Comparison of ENCODE assay signal across 22 mouse cellular contexts in the genomic region with DNA sequence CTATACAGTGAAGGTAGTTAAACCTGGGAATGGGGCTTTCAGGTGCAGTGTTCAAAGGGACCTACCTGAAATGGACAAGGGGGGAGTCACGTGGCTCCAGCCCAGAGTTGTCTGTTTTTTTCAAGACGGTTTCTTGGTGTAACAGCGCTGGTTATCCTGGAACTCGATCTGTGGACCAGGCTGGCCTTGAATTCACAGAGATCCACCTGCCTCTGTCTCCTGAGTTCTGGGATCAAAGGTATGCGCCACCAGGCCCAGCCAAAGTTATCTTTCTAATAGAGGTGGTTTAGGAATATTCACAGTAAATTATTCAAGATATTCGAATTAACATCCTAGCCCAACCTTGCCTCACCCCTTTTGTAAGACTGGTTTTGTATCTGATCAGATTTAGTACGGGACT. TPM values are rescaled to one million over a fixed set of nuclear protein-coding genes. Genes with fewer than 3 reads are reported as not detected.
A peak's percentile ranks its signal among the peaks of the same experiment; 100 is the strongest.
DNase-seq lines count a peak whose midpoint lies in the region; TF ChIP-seq lines count a peak whose summit lies in the region.
"Had no signal": no experiment of that assay in that cellular context is flagged by ENCODE, and none has a peak within 500 bp of the region (broad histone marks: within the 10 kb centered on the region; RNA-seq: fewer than 3 reads in every experiment).

No protein-coding gene starts in this region.

- peaks cover 18% of the 10 kb centered on the region for H3K4me1 ChIP-seq in cerebellum, adult 2 months (ENCODE audit: control insufficient read depth, insufficient read depth, low read length)
- H3K4me1 ChIP-seq: forebrain, embryonic 13.5 days had no signal

- TF ChIP-seq POLR2A in cerebellum, adult 2 months (IDR thresholded peaks at IDR 0.05; ENCODE audit: borderline replicate concordance, insufficient read depth, low read length) = no peak

- 95% methylated on average over 7 of the region's 7 CpGs for WGBS in cerebellum, adult 2 months

- DNase-seq in cerebellum, adult 2 months = no peak
- no peak for DNase-seq in cerebellum, postnatal 36 days
- no peak for DNase-seq in left cerebral cortex, adult 2 months (ENCODE audit: extremely low spot score in 1 of 2, low spot score in 2 of 2)
- DNase-seq in left cerebral cortex, postnatal 10 days (ENCODE audit: extremely low spot score in 1 of 2, low spot score in 2 of 2) = no peak
- DNase-seq in right cerebral cortex, postnatal 25 days = peak; percentile 0
- no peak for DNase-seq in right cerebral cortex, adult 18-20 months
- DNase-seq in embryo, embryonic 10 days (ENCODE audit: low spot score) = no peak
- DNase-seq: adrenal gland, adult 8-10 months; adrenal gland, postnatal 25 days; cerebellum, adult 11-12 months; cerebellum, adult 9-10 months; cerebellum, postnatal 14 days; gastrocnemius, postnatal 10 days; gastrocnemius, postnatal 36 days; heart, postnatal 36 days had no signal

- H3K27me3 ChIP-seq in cerebellum, adult 2 months (ENCODE audit: control insufficient read depth, insufficient read depth, low read length) = no peaks in the 10 kb centered on the region
- H3K27me3 ChIP-seq: forebrain, embryonic 13.5 days; hindbrain, embryonic 13.5 days had no signal

- intact Hi-C loops in left cerebral cortex, adult 2 months (cut with DNase I) = no loop called here
- intact Hi-C loops in left cerebral cortex, postnatal 10 days (cut with DNase I) = loop anchor here (10.0 kb wide), 1 partner anchor 492 kb away; no protein-coding TSS in a partner anchor

- peak overlapping the region; percentile 87; the same call in 1 of the 2 replicates for H3K27ac ChIP-seq in cerebellum, adult 2 months (ENCODE audit: insufficient read depth, low read length)
- peak overlapping the region; percentile 68 for H3K27ac ChIP-seq in left cerebral cortex, adult 2 months
- H3K27ac ChIP-seq: forebrain, embryonic 10.5 days; forebrain, embryonic 13.5 days; hindbrain, embryonic 10.5 days; hindbrain, embryonic 13.5 days had no signal

- TF ChIP-seq CTCF in cerebellum, adult 2 months (IDR thresholded peaks at IDR 0.05; ENCODE audit: borderline replicate concordance, insufficient read depth, low read depth, low read length) = no peak
- no peak for TF ChIP-seq CTCF in left cerebral cortex, adult 2 months (IDR thresholded peaks at IDR 0.05)

- no peak overlapping the region for H3K4me3 ChIP-seq in cerebellum, adult 2 months (replicated peaks; ENCODE audit: insufficient read depth, low read depth, low read length)
- no peak overlapping the region for H3K4me3 ChIP-seq in left cerebral cortex, adult 2 months
- H3K4me3 ChIP-seq: forebrain, embryonic 10.5 days; forebrain, embryonic 13.5 days; hindbrain, embryonic 10.5 days; hindbrain, embryonic 13.5 days had no signal

RNA-seq across cellular contexts. Expression of a gene that starts 0.6 kb away (rescaled TPM):
- polyA plus RNA-seq in cerebellum, adult 2 months (2012; rRNA removed) = 5.3 and 6.1 TPM in 2 replicates
- total RNA-seq in left cerebral cortex, adult 2 months (2021) = 1 to 10 TPM; 3.9 to 4.4 TPM
- 1 to 10 TPM; 2.1 to 2.3 TPM for total RNA-seq in left cerebral cortex, postnatal 10 days (2021)

RNA-seq across cellular contexts. Expression of a gene that starts 29.5 kb away (rescaled TPM):
- 68.1 and 72.4 TPM in 2 replicates for polyA plus RNA-seq in cerebellum, adult 2 months (2012; rRNA removed)
- 10 to 100 TPM; 55.1 to 62.5 TPM for total RNA-seq in left cerebral cortex, adult 2 months (2021)
- total RNA-seq in left cerebral cortex, postnatal 10 days (2021) = 10 to 100 TPM; 29.4 to 37.4 TPM

RNA-seq across cellular contexts. Expression of a gene that starts 36.4 kb away (rescaled TPM):
- 165 and 168 TPM in 2 replicates for polyA plus RNA-seq in cerebellum, adult 2 months (2012; rRNA removed)
- total RNA-seq in left cerebral cortex, adult 2 months (2021) = 10 to 100 TPM; 69.6 to 78.8 TPM
- total RNA-seq in left cerebral cortex, postnatal 10 days (2021) = 10 to 100 TPM; 52.2 to 57.0 TPM
- total RNA-seq: adrenal gland, postnatal 25 days; common myeloid progenitor, adult 5-6 weeks; gastrocnemius, postnatal 36 days; granulocyte monocyte progenitor cell, adult 5-6 weeks had no signal
- polyA plus RNA-seq: activated CD4-positive, CD25-positive, alpha-beta regulatory T cell, adult 4 months had no signal
